Mouse (Mus musculus): ENCODE data around the gene Tmem88b.
"Not testable (repeated sequence)": the region's sequence is repeated elsewhere in the genome, so short reads cannot be mapped to it uniquely, and the experiment has no call there.

DNA sequence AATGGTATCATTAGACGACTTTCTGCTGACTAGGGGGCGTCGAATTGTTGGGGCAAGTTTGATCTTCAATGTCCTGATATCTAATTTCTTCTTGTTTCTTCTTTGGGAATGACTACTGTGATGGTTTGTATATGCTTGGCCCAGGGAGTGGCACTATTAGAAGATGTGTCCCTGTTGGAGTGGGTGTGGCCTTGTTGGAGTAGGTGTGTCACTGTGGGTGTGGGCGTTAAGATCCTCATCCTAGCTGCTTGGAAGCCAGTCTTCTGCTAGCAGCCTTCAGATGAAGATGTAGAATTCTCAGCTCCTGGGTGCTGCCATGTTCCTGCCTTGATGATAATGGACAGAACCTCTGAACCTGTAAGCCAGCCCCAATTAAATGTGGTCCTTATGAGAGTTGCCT, 3.2 kb upstream of the Tmem88b start:
- not testable (repeated sequence) for TF ChIP-seq CTCF (IDR thresholded peaks at IDR 0.05); POLR2A (IDR thresholded peaks at IDR 0.05; ENCODE audit: insufficient read depth, low read depth, low read length); EP300 (IDR thresholded peaks at IDR 0.05; ENCODE audit: insufficient read depth, low read depth, low read length)
